Mouse (Mus musculus): ENCODE measurements around the gene Rab6b.

DNA sequence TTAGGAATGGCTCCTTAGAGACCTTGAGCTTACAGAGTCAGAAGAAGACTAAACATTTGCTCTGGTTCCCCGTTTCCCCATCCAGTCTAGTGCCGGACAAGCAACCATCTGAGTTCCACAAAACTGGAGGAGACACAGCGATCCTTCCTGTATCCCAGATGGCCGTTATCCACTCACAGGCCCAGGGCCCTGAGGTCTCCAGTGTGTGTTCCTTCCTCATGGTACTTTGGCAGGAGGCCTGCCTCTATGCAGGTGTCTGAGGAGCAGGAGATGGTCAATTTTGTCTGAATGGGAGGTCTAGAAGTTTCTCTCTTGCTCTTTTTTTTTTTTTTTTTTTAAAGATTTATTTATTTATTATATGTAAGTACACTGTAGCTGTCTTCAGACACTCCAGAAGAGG is 13.2 kb downstream of the Rab6b start:
- TF ChIP-seq CTCF (IDR thresholded peaks at IDR 0.05; ENCODE audit: low read depth, low read length) (no peak), POLR2A (IDR thresholded peaks at IDR 0.05; ENCODE audit: insufficient read depth, low read length) (no peak)
